Mouse (Mus musculus) spleen, adult 2 months (tissue): ENCODE results near the gene Lnpk.

Experiments
- CTCF ChIP-seq: fragments of 200-500 bp; IDR thresholded peaks from 2 replicates; pipeline ENCODE4 v1.5.1; 2011; ENCODE audit warnings: mild to moderate bottlenecking, inconsistent platforms; ENCODE audit not compliant: insufficient read depth, insufficient read length, insufficient replicate concordance; ENCODE audit errors: extremely low read depth
- POLR2A ChIP-seq: fragments of 200-500 bp; IDR thresholded peaks from 2 replicates; pipeline ENCODE4 v1.6.1; 2011; ENCODE audit warnings: low read depth, low read length, inconsistent platforms

DNA sequence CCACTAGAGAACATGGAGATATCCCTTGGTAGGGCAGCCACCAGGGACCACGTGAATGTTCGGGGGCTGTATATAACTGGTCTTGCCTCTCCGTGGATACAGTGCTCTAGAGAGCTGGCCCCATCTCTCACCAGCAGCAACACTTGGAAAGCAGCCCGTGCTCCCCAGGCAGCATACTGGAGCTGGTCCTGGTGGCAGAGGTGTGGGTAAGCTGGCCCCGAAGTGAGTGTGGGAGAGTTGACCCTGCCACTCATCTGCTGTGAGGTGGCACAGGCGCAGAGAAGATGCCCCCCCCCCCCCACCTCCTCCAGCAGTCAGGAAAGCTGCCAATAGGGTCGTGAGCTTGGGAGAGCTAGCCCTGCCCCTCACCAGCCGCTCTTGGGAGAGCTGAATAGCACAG, 72.8 kb downstream of the Lnpk start:
- no peak for TF ChIP-seq CTCF
- TF ChIP-seq POLR2A, result no peak
